Mouse (Mus musculus): ENCODE results near the gene Gm2004. TPM values are rescaled to one million over a fixed set of nuclear protein-coding genes. Genes with fewer than 3 reads are reported as not detected.
"Not testable (repeated sequence)": the region's sequence is repeated elsewhere in the genome, so short reads cannot be mapped to it uniquely, and the experiment has no call there.

Gene Gm2004
- not detected in 2 replicates for polyA plus RNA-seq (2011; ENCODE audit: insufficient read depth, insufficient read length, low replicate concordance, missing spikeins)

- WGBS, result no CpG with 5 or more reads among the region's 2 CpGs
- H3K4me3 ChIP-seq (replicated peaks; ENCODE audit: control insufficient read depth, low read depth, low read length); H3K4me1 ChIP-seq (ENCODE audit: control insufficient read depth, insufficient read depth, low read length); H3K27ac ChIP-seq (ENCODE audit: control insufficient read depth, insufficient read depth, low read depth, low read length, poor library complexity): not testable (repeated sequence)
Observed at GRCm38 (mm10) chr2:176149725-176150124, at the start of gene Gm2004. TSS of gene Gm2004 (minus strand) at chr2:176149825.

Other genes starting within 250 kb of the Gm2004 start
- 2.2 and 4.4 TPM in 2 replicates for gene Zfp966, start 218.7 kb downstream of the Gm2004 start, polyA plus RNA-seq (2011; ENCODE audit: insufficient read depth, insufficient read length, low replicate concordance, missing spikeins)
- 4.8 TPM in 1 of 2 replicates, not detected in the other for gene Gm2026, start 184.5 kb downstream of the Gm2004 start, polyA plus RNA-seq (2011; ENCODE audit: insufficient read depth, insufficient read length, low replicate concordance, missing spikeins)
- 0.67 and 1.6 TPM in 2 replicates for gene 2210418O10Rik, start 76.7 kb upstream of the Gm2004 start, polyA plus RNA-seq (2011; ENCODE audit: insufficient read depth, insufficient read length, low replicate concordance, missing spikeins)
- not detected in 2 replicates for gene Gm11009, start 169.7 kb upstream of the Gm2004 start, polyA plus RNA-seq (2011; ENCODE audit: insufficient read depth, insufficient read length, low replicate concordance, missing spikeins)

Data from bone marrow, adult 2 months (tissue).